Mouse (Mus musculus): Measurements from ENCODE around the gene Sgms1.
"Not testable (repeated sequence)": the region's sequence is repeated elsewhere in the genome, so short reads cannot be mapped to it uniquely, and the experiment has no call there.

The Sgms1 gene

GRCm38 (mm10) chr19:32172511-32172981, 217.0 kb downstream of the Sgms1 start:
- DNase-seq: no peak

- no peak for DNase-seq
These were observed 217.5 kb downstream of the Sgms1 start for GRCm38 (mm10) chr19:32171981-32172380.

GRCm38 (mm10) chr19:32169634-32170540, 219.6 kb downstream of the Sgms1 start:
- DNase-seq: peak; percentile 83

GRCm38 (mm10) chr19:32168031-32168430, 221.5 kb downstream of the Sgms1 start:
- no peak for DNase-seq

GRCm38 (mm10) chr19:32166823-32167605, 222.5 kb downstream of the Sgms1 start:
- DNase-seq: no peak

GRCm38 (mm10) chr19:32165711-32166110, 223.8 kb downstream of the Sgms1 start:
- DNase-seq: no peak

- DNase-seq: no peak
These were observed 225.4 kb downstream of the Sgms1 start for GRCm38 (mm10) chr19:32164128-32164527.

GRCm38 (mm10) chr19:32159944-32160343, 229.6 kb downstream of the Sgms1 start:
- no peak for DNase-seq

GRCm38 (mm10) chr19:32159168-32159567, 230.3 kb downstream of the Sgms1 start:
- no peak for DNase-seq

GRCm38 (mm10) chr19:32157045-32157444, 232.5 kb downstream of the Sgms1 start:
- no peak for DNase-seq

GRCm38 (mm10) chr19:32152529-32152928, 237.0 kb downstream of the Sgms1 start:
- no peak for DNase-seq

- no peak for DNase-seq
These were observed 240.8 kb downstream of the Sgms1 start for GRCm38 (mm10) chr19:32148710-32149109.

GRCm38 (mm10) chr19:32142383-32142782, 247.1 kb downstream of the Sgms1 start:
- DNase-seq: no peak

- no peak for DNase-seq
These were observed 251.0 kb downstream of the Sgms1 start for GRCm38 (mm10) chr19:32138361-32139088.

GRCm38 (mm10) chr19:32137904-32138303, 251.6 kb downstream of the Sgms1 start:
- no peak for DNase-seq

GRCm38 (mm10) chr19:32136888-32137625, 252.5 kb downstream of the Sgms1 start:
- peak; percentile 49 for DNase-seq

- not testable (repeated sequence) for DNase-seq
These were observed 257.6 kb downstream of the Sgms1 start for GRCm38 (mm10) chr19:32131707-32132488.

- no peak for DNase-seq
These were observed 260.2 kb downstream of the Sgms1 start for GRCm38 (mm10) chr19:32129281-32129680.

- DNase-seq: peak; percentile 25
These were observed 262.2 kb downstream of the Sgms1 start for GRCm38 (mm10) chr19:32127180-32127850.

- no peak for DNase-seq
These were observed 265.4 kb downstream of the Sgms1 start for GRCm38 (mm10) chr19:32124155-32124554.

- no peak for DNase-seq
These were observed 266.3 kb downstream of the Sgms1 start for GRCm38 (mm10) chr19:32123196-32123595.

Data from kidney, postnatal 14 days (tissue).